Mouse (Mus musculus) olfactory bulb, adult 2 months (tissue): Measurements from ENCODE around the gene 9230110F15Rik. TPM values are rescaled to one million over a fixed set of nuclear protein-coding genes. Genes with fewer than 3 reads are reported as not detected.
"Not testable (repeated sequence)": the region's sequence is repeated elsewhere in the genome, so short reads cannot be mapped to it uniquely, and the experiment has no call there.

ENCODE experiments used
- H3K27ac ChIP-seq: fragments of 200-500 bp; 2 replicates; pipeline ENCODE4 v1.5.1; 2012; ENCODE audit warnings: low read depth, low read length; ENCODE audit not compliant: insufficient read depth
- H3K4me1 ChIP-seq: fragments of 200-500 bp; 2 replicates; pipeline ENCODE4 v1.6.1; 2012; ENCODE audit warnings: low read length; ENCODE audit not compliant: control insufficient read depth, insufficient read depth
- H3K4me3 ChIP-seq: fragments of 200-500 bp; 2 replicates; pipeline ENCODE4 v1.5.1; 2012; ENCODE audit warnings: mild to moderate bottlenecking, low read depth, low read length, moderate library complexity; ENCODE audit not compliant: insufficient read depth
- CTCF ChIP-seq: fragments of 200-500 bp; IDR thresholded peaks from 2 replicates; pipeline ENCODE4 v1.5.1; 2012; ENCODE audit warnings: low read depth, mild to moderate bottlenecking, low read length, moderate library complexity; ENCODE audit not compliant: insufficient read depth
- POLR2A ChIP-seq: fragments of 200-500 bp; IDR thresholded peaks from 2 replicates; pipeline ENCODE4 v1.6.1; 2012; ENCODE audit warnings: mild to moderate bottlenecking, low read depth, low read length, moderate library complexity; ENCODE audit not compliant: insufficient read depth
- WGBS: fragments of 180-500 bp; shearing (Covaris S2); methylation state at CpG from one replicate; pipeline ENCODE4 v1.1.7; 2018; 5-methylcytosine and 5-hydroxymethylcytosine counted together
- polyA plus RNA-seq: library from polyadenylated mRNA; stranded (reverse); fragments of >200 nt; gene quantifications from 2 replicates; pipeline ENCODE4 v1.2.4, GENCODE M21; 2012; ENCODE audit warnings: low replicate concordance; ENCODE audit not compliant: missing spikeins, insufficient read depth, insufficient read length

Gene 9230110F15Rik
- not detected in 2 replicates for polyA plus RNA-seq

DNA sequence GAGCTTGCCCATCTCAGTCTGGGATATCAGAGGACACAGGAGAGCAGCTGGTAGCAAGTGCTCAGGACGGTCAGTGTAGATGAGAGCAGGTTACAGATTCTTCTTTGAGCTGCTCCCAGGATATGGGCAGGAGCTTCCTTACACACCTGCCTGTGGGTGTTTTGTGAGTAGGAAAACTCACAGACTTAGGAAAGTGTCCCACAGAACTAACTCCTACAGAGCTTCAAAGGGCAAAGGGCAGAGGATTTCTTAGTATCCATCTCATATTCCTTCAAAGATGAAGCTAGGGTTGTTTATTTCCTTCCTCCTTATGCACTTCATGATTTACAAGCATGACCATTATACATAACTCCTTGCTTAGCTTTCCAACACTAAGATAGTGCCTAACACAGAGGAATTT, at the start of gene 9230110F15Rik:
Gene 9230110F15Rik, minus strand, starts transcription at position 101 of the 400 bp plus-strand sequence.
- Histone ChIP-seq H3K27ac (no peak within 1 kb of the TSS), H3K4me1 (no peaks in the 10 kb centered on the region), H3K4me3 (no peak within 1 kb of the TSS)
- no peak for TF ChIP-seq CTCF
- TF ChIP-seq POLR2A: no peak
- WGBS: 71% methylated on average over 1 of the region's 1 CpGs

DNA sequence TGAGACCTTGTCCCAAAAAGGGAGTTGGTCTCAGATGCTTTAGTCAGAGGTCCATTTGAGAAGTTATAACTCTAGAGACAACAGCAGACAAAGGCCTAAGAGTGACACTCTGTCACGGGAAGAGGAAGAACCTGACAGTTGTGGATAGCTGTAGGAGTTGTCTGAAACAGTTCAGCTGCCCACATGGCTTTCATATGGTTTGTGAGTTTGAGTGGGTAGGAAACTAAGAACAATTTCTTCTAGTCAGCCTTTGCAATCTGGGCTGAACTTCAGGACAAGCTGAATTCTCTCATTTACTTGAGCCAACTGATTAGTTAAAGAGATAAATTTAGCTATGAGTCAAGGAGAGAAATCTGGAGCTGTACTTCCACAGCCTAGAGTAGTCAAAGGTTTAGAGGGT, 49.2 kb upstream of the 9230110F15Rik start:
- WGBS: 54% methylated on average over 1 of the region's 1 CpGs
- H3K27ac ChIP-seq, H3K4me3 ChIP-seq, H3K4me1 ChIP-seq: not testable (repeated sequence)

GRCm38 (mm10) chr9:35817881-35818280, 26.1 kb downstream of the 9230110F15Rik start:
- H3K4me1 ChIP-seq, H3K27ac ChIP-seq, H3K4me3 ChIP-seq: not testable (repeated sequence)
- 96% methylated on average over 15 of the region's 15 CpGs for WGBS

GRCm38 (mm10) chr9:35798146-35798545, 45.8 kb downstream of the 9230110F15Rik start:
- H3K4me3 ChIP-seq: no peak overlapping the region
- TF ChIP-seq CTCF (no peak), POLR2A (no peak)
- no peaks in the 10 kb centered on the region for H3K4me1 ChIP-seq
- H3K27ac ChIP-seq: no peak overlapping the region

DNA sequence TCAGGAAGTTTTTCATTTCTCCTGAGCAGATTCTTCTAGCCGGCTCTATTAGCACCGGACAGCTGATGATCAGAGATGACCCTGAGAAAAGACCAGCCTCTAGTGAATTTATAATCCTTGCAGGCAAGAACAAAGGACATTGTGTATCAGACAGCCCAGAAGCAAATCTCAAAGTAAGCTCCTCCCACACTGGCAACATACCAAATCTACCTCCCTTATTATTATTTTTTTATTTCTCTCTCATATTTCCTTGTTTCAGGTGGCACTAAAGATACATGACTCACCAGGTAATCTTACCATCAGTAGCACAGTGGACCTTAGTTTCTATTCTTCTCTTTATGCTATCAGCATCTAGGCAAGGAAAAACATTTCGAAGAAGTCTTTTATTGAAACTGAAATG, 53.9 kb downstream of the 9230110F15Rik start, which contains the start of the genes Gm27235 and D730048I06Rik:
Gene Gm27235, minus strand, starts transcription at position 101 of the 400 bp plus-strand sequence.
Gene D730048I06Rik, minus strand, starts transcription at position 112 of the 400 bp plus-strand sequence.
- TF ChIP-seq CTCF (no peak), POLR2A (no peak)
- 90% methylated on average over 3 of the region's 3 CpGs for WGBS
- Histone ChIP-seq H3K4me1 (no peaks in the 10 kb centered on the region), H3K27ac (no peak within 1 kb of the TSS), H3K4me3 (no peak within 1 kb of the TSS)

Other genes with a start within 250 kb of the 9230110F15Rik start
- gene Pate4, start 232.2 kb downstream of the 9230110F15Rik start, polyA plus RNA-seq: not detected in 2 replicates
- not detected in 2 replicates for gene Pate3, start 195.9 kb downstream of the 9230110F15Rik start, polyA plus RNA-seq
- not detected in 2 replicates for gene Pate1, start 156.8 kb downstream of the 9230110F15Rik start, polyA plus RNA-seq
- gene Gm17677, start 103.1 kb downstream of the 9230110F15Rik start, polyA plus RNA-seq: not detected in 2 replicates
- not detected in 2 replicates for gene Gm17727, start 66.0 kb downstream of the 9230110F15Rik start, polyA plus RNA-seq
- gene Gm27235, start 54.0 kb downstream of the 9230110F15Rik start, polyA plus RNA-seq: not detected in 2 replicates
- not detected in 2 replicates for gene D730048I06Rik, start 54.0 kb downstream of the 9230110F15Rik start, polyA plus RNA-seq
- not detected in 2 replicates for gene 9230113P08Rik, start 64.3 kb upstream of the 9230110F15Rik start, polyA plus RNA-seq